Mouse (Mus musculus) limb, embryonic 12.5 days (tissue): Measurements from ENCODE around the gene Cpox. TPM values are rescaled to one million over a fixed set of nuclear protein-coding genes. Genes with fewer than 3 reads are reported as not detected.

Experiments
- ATAC-seq: fragments of 200-750 bp; cut with Nextera tagmentation; 2 replicates; pipeline ENCODE4 v1.8.0; 2017; ENCODE audit warnings: low read depth, moderate TSS enrichment; ENCODE audit not compliant: insufficient number of reproducible peaks, insufficient read depth, low FRiP score, low TSS enrichment
- H3K27ac ChIP-seq: fragments of 300-500 bp; sonication (generic); 2 replicates; pipeline ENCODE4 v1.5.1; 2016; ENCODE audit warnings: mild to moderate bottlenecking, moderate library complexity
- H3K27me3 ChIP-seq: fragments of 300-500 bp; sonication (generic); 2 replicates; pipeline ENCODE4 v1.6.1; 2016; ENCODE audit warnings: mild to moderate bottlenecking, moderate library complexity
- H3K36me3 ChIP-seq: fragments of 300-500 bp; sonication (generic); 2 replicates; pipeline ENCODE4 v1.6.1; 2016; ENCODE audit warnings: mild to moderate bottlenecking, moderate library complexity
- H3K4me1 ChIP-seq: fragments of 300-500 bp; sonication (generic); replicated peaks from 2 replicates; pipeline ENCODE4 v1.6.1; 2016
- H3K4me2 ChIP-seq: fragments of 300-500 bp; sonication (generic); 2 replicates; pipeline ENCODE4 v1.6.1; 2016; ENCODE audit warnings: mild to moderate bottlenecking, moderate library complexity
- H3K4me3 ChIP-seq: fragments of 300-500 bp; sonication (generic); replicated peaks from 2 replicates; pipeline ENCODE4 v1.5.1; 2016; ENCODE audit warnings: mild to moderate bottlenecking
- H3K9ac ChIP-seq: fragments of 300-500 bp; sonication (generic); replicated peaks from 2 replicates; pipeline ENCODE4 v1.6.1; 2016; ENCODE audit warnings: mild to moderate bottlenecking, moderate library complexity
- H3K9me3 ChIP-seq: fragments of 300-500 bp; sonication (generic); 2 replicates; pipeline ENCODE4 v1.6.1; 2016; ENCODE audit warnings: mild to moderate bottlenecking, moderate library complexity
- WGBS: fragments of 180-500 bp; shearing (Covaris S2); methylation state at CpG from one replicate; pipeline ENCODE4 v1.1.7; 2016; 5-methylcytosine and 5-hydroxymethylcytosine counted together
- polyA plus RNA-seq: library from polyadenylated mRNA; unstranded; fragments of >200 nt; fragmentation: Nextera tagmentation; extraction: Ambion mirVana; gene quantifications from 2 replicates; pipeline ENCODE4 v1.2.1, GENCODE M21; 2016

The Cpox gene
- polyA plus RNA-seq, 1 experiment from 2014 or later = 23.4 TPM

DNA sequence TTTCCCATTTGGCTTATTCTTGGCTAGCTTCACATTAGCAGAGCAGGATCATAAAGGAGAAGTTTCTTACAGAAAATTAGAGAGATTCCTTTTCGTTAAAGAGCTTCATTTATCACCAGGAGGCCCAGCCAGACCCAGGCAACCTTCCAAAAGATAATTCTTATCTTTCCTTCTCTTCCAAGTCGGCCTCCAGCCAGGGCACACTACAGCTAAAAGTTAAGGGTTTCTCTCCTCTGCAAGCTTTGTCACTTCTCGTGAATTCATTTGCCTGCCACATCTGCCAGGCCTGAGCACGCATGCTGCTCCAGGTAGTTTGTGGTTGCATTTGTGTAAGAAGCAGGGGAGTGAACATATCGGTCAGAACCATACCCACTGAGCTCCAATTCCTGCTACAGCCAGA is 828 bp upstream of the Cpox start:
- Histone ChIP-seq H3K4me3 (peak overlapping the region; percentile 97; the same call in 1 of the 2 replicates), H3K27ac (no peak overlapping the region), H3K4me2 (peak overlapping the region; percentile 71), H3K9me3 (no peaks in the 10 kb centered on the region), H3K4me1 (peaks cover 7% of the 10 kb centered on the region), H3K36me3 (peaks cover 13% of the 10 kb centered on the region), H3K27me3 (no peaks in the 10 kb centered on the region), H3K9ac (no peak overlapping the region)
- 68% methylated on average over 5 of the region's 5 CpGs for WGBS
- ATAC-seq = no peak

DNA sequence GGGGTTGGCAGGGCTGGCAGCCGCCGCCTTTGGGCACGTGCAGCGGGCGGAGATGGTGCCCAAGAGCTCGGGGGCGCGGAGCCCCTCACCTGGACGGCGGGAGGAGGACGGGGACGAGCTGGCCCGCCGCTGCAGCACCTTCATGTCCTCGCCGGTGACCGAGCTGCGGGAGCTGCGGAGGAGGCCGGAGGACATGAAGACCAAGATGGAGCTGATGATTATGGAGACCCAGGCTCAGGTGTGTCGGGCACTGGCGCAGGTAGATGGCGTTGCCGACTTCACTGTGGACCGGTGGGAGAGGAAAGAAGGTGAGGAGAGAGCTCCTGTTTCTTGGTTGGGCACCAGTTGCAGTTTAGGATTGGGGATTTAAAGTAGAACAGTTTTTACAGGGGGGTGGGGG is 551 bp downstream of the Cpox start:
- H3K4me2 ChIP-seq = peak overlapping the region; percentile 71
- no peaks in the 10 kb centered on the region for H3K9me3 ChIP-seq
- 0% methylated on average over 25 of the region's 25 CpGs for WGBS
- peak overlapping the region; percentile 97 for H3K4me3 ChIP-seq
- H3K9ac ChIP-seq = peak overlapping the region; percentile 84
- peaks cover 25% of the 10 kb centered on the region for H3K36me3 ChIP-seq
- ATAC-seq = peak; percentile 21; the same call in 1 of the 2 replicates
- H3K27ac ChIP-seq = peak overlapping the region; percentile 87
- H3K27me3 ChIP-seq = no peaks in the 10 kb centered on the region
- H3K4me1 ChIP-seq = peaks cover 7% of the 10 kb centered on the region

DNA sequence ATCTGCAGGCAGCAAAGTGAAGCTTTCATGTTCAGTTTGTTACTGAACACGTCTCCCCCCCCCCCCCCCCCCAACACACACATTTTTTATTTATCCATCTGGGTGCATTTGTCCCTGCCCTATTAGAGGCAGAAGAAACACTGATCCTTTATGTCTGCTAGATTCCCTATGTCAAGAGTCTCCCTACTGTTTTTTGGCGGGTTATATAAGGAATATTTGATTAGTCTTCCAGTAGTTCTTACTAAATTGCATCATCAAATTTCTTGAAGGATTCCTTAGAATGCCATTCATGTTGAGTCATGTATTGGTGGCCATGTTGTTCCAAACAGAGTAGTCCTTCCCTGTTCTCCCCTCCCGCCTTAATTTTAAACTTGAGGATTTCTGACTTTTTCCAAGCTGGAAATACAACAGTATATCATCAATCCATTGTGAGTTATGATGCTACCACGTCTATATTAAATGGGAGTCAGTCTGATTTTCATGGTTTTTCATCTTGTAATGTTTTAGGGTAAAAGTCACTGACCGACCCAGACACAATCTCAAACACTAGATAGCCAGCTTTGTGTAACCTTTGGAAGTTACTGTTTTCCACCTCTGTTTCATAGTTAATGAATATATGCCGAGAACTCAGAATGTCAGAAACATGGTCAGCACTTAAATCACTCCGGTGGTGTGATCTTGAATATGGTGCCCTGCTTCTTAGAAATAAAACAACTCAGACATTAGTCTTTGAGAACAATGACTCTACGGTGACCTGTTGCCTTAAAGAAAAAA is 1.3 kb downstream of the Cpox start:
- Histone ChIP-seq H3K4me1 (peaks cover 7% of the 10 kb centered on the region), H3K9ac (no peak overlapping the region), H3K4me2 (peak overlapping the region; percentile 71), H3K9me3 (no peaks in the 10 kb centered on the region), H3K36me3 (peaks cover 32% of the 10 kb centered on the region), H3K4me3 (peak overlapping the region; percentile 97), H3K27me3 (no peaks in the 10 kb centered on the region), H3K27ac (no peak overlapping the region)
- 72% methylated on average over 8 of the region's 8 CpGs for WGBS
- no peak for ATAC-seq

DNA sequence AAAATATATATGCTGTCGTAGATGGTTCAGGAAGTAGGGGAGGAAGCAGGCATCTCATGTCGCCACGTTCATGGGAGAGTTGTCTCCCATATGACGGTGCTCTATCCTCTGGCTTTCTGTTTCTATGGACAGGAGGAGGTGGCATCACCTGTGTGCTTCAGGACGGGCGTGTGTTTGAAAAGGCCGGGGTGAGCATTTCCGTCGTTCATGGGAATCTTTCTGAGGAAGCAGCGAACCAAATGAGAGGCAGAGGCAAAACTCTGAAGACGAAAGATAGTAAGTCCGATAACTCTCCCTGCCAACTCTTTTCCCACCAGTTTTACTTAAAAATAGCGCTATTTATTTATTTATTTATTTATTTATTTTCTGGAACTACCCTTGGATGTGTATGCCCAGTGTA is 2.3 kb downstream of the Cpox start:
- ATAC-seq = no peak
- H3K4me1 ChIP-seq = peaks cover 7% of the 10 kb centered on the region
- no peak overlapping the region for H3K4me2 ChIP-seq
- no peak overlapping the region for H3K4me3 ChIP-seq
- no peaks in the 10 kb centered on the region for H3K9me3 ChIP-seq
- no peak overlapping the region for H3K9ac ChIP-seq
- peaks cover 39% of the 10 kb centered on the region for H3K36me3 ChIP-seq
- WGBS = 93% methylated on average over 13 of the region's 13 CpGs
- H3K27me3 ChIP-seq = no peaks in the 10 kb centered on the region
- H3K27ac ChIP-seq = no peak overlapping the region

DNA sequence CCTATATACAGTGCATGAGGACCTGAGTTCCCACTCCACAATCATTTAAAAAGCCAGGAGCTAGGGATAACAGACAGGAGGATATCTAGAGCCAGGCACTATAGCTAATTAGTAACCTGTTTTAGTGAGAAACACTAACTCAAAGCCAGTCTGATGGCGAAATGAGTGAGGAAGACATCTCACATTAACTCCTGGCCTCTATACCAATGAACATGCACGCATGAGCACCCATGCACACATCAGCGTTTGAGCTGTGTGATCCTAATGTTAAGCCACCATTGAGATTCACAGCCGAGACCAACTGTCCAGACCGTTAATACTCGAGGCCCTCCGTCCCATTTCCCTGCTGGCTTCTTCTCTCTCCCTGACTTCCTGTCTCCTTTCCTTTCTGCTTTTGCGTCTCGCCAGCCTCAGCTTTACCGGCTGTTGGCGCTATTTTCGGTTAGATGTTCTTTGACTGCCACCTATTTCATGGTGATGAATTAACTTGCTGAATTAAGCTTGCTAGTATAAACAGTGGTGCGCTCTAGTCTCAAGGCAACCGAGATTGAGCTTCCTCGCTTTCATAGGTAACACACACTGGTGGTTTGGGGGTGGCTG is 3.8 kb downstream of the Cpox start:
- WGBS = 93% methylated on average over 15 of the region's 15 CpGs
- no peak for ATAC-seq
- no peak overlapping the region for H3K4me2 ChIP-seq

DNA sequence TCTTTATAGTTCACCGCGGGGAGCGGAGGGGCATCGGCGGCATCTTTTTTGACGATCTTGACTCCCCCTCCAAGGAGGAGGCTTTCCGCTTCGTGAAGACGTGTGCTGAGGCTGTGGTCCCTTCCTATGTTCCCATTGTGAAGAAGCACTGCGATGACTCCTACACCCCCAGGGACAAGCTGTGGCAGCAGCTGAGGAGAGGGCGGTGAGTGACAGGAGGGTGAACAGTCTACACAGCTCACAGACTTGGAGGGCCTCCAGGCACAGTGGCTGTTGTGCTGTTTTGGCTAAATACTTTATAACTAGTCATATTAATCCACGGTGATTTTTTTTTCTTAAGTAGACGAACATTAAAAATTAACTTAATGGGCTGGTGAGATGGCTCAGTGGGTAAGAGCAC is 5.2 kb downstream of the Cpox start:
- peaks cover 7% of the 10 kb centered on the region for H3K4me1 ChIP-seq
- no peak for ATAC-seq
- no peak overlapping the region for H3K27ac ChIP-seq
- peaks cover 51% of the 10 kb centered on the region for H3K36me3 ChIP-seq
- 95% methylated on average over 13 of the region's 13 CpGs for WGBS
- no peak overlapping the region for H3K9ac ChIP-seq
- no peak overlapping the region for H3K4me3 ChIP-seq
- no peaks in the 10 kb centered on the region for H3K27me3 ChIP-seq
- H3K9me3 ChIP-seq = no peaks in the 10 kb centered on the region
- H3K4me2 ChIP-seq = no peak overlapping the region

More for the DNA sequence above, 3.8 kb downstream of the Cpox start:
- no peak overlapping the region for H3K4me3 ChIP-seq
- peaks cover 51% of the 10 kb centered on the region for H3K36me3 ChIP-seq
- no peak overlapping the region for H3K9ac ChIP-seq
- no peaks in the 10 kb centered on the region for H3K27me3 ChIP-seq
- H3K27ac ChIP-seq = no peak overlapping the region
- no peaks in the 10 kb centered on the region for H3K9me3 ChIP-seq
- peaks cover 7% of the 10 kb centered on the region for H3K4me1 ChIP-seq

DNA sequence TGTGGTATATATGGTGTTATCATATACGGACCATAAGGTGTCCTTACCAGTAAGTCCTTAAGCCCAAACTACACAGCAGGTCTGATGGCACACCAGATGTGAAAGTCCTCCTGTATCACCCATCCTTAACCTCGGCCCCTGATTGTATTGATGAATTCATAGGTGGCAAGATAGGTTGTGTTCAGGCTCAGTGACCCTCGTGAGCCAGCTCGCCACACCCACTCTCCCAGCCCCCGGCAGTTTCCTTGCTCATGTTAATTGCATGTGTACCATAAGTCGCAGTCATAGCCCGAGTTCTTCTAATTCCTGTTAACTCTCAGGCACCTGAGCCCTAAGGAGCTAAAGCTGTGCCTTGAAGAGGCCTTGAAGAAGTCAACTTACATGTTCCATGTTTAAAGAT is 6.1 kb downstream of the Cpox start:
- ATAC-seq = no peak
- Histone ChIP-seq H3K9me3 (no peaks in the 10 kb centered on the region), H3K9ac (no peak overlapping the region), H3K4me2 (no peak overlapping the region), H3K27ac (no peak overlapping the region), H3K27me3 (no peaks in the 10 kb centered on the region), H3K36me3 (peaks cover 57% of the 10 kb centered on the region), H3K4me1 (peaks cover 4% of the 10 kb centered on the region), H3K4me3 (no peak overlapping the region)
- 88% methylated on average over 7 of the region's 7 CpGs for WGBS

DNA sequence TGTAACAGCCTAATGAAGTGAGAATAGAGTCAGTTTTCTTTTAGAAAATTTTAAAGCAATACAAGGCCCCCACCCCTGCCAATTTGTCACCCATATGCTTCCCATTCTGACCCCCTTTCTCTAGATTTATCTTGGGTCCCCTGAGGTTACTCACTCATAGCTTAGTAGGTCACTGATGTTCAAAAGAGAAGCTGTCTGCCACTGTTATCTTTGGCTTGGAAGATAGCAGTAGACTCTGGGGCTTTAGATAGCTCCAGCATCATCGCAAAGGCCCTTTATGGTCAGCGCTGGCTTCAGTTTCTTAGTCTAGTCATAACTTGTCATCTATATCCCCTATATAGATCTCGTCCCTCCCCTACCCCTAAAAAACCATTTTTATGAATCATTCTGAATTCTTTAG is 6.5 kb downstream of the Cpox start:
- Histone ChIP-seq H3K9me3 (no peaks in the 10 kb centered on the region), H3K4me1 (no peaks in the 10 kb centered on the region), H3K27me3 (no peaks in the 10 kb centered on the region), H3K9ac (no peak overlapping the region), H3K36me3 (peaks cover 57% of the 10 kb centered on the region), H3K4me3 (no peak overlapping the region), H3K27ac (no peak overlapping the region), H3K4me2 (no peak overlapping the region)
- ATAC-seq = no peak
- 90% methylated on average over 3 of the region's 3 CpGs for WGBS

DNA sequence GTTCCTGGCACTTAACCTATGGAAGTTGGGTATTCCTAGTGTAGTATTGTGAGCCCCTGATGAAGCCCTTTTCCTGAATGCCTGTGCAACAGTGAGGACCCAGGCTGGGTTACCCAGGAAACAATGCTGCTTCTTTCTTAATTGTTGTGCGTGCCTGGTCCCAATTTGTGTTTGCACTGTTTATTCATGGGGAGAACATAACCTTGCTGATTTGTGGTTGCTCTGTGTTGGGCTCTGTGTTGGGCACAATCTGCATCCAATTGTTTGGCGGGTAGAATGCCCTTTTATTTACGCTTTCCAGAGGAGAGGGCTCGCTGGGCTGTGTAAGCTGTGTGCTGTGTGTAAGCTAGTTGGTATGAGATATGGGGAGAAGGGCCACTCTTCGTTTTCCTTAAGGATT is 7.4 kb downstream of the Cpox start:
- Histone ChIP-seq H3K27ac (no peak overlapping the region), H3K4me3 (no peak overlapping the region), H3K9ac (no peak overlapping the region), H3K4me2 (no peak overlapping the region), H3K36me3 (peaks cover 57% of the 10 kb centered on the region), H3K27me3 (no peaks in the 10 kb centered on the region), H3K4me1 (no peaks in the 10 kb centered on the region), H3K9me3 (no peaks in the 10 kb centered on the region)
- no peak for ATAC-seq
- 84% methylated on average over 5 of the region's 5 CpGs for WGBS

DNA sequence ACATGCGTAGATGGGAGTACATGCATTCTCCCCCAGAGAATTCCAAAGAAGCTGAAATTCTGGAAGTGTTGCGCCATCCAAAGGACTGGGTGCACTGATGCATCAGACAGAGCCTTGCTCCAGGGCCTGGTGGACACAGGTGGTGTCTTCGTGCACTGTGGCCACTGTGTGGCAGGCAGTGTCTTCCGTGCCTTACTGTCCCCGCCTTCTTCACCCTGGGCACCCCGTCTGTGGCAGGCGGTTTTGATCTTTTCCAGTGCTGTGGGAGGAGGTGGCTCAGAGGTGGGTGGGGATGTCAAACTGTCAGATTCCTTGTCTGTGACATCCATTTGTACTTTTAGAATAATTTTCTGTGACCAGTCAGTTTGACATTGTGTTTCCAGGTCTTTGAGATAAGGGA is 8.6 kb downstream of the Cpox start:
- no peaks in the 10 kb centered on the region for H3K4me1 ChIP-seq
- H3K27ac ChIP-seq = no peak overlapping the region
- no peak overlapping the region for H3K4me3 ChIP-seq
- no peaks in the 10 kb centered on the region for H3K27me3 ChIP-seq
- H3K9me3 ChIP-seq = no peaks in the 10 kb centered on the region
- no peak overlapping the region for H3K4me2 ChIP-seq
- no peak overlapping the region for H3K9ac ChIP-seq
- WGBS = 83% methylated on average over 7 of the region's 7 CpGs
- peaks cover 49% of the 10 kb centered on the region for H3K36me3 ChIP-seq
- ATAC-seq = no peak

DNA sequence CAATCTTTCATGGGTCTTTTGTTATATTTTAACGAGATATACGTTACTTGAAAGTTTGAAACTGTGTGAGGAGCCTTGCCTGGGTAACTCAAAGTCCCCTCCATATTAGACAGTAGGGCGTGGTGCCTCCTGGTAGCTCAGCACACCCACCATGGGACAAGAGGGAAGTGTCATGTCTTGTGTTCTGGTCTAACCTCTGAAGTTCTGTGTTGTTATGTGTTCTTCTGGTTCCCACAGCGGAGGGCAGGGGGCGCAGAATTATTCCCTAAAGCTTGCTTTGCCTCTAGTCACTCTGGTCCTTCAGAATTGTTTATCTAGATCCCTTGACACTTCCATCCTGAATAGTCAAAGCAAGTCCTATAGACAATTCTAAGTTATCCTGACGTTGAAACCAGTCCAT is 12.0 kb downstream of the Cpox start:
- no peak for ATAC-seq
- Histone ChIP-seq H3K4me1 (no peaks in the 10 kb centered on the region), H3K4me3 (no peak overlapping the region), H3K27me3 (no peaks in the 10 kb centered on the region), H3K9me3 (no peaks in the 10 kb centered on the region), H3K4me2 (no peak overlapping the region), H3K27ac (no peak overlapping the region), H3K36me3 (peaks cover 21% of the 10 kb centered on the region), H3K9ac (no peak overlapping the region)
- WGBS = 94% methylated on average over 6 of the region's 6 CpGs

DNA sequence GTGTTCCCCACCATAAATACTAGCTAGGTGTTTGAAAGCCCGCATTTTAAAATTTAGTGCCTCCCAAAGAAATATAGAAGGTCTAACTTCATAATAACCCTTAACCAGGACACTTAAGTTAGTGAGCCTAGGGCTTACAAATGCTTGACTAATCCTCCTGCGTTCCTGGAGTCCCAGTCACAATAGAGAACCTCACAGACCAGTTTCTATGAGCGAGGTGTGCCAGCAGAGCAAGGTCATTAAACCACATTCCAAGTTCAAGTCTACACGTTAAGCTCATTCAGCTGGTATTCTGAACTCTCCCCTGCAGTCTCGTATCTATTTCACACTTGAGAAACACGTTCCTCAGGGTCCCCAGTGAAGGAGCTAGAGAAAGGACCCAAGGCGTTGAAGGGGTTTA is 12.8 kb downstream of the Cpox start:
- H3K4me2 ChIP-seq = no peak overlapping the region
- H3K36me3 ChIP-seq = peaks cover 13% of the 10 kb centered on the region
- H3K27me3 ChIP-seq = no peaks in the 10 kb centered on the region
- H3K4me3 ChIP-seq = no peak overlapping the region
- no peaks in the 10 kb centered on the region for H3K4me1 ChIP-seq
- no peak overlapping the region for H3K27ac ChIP-seq
- no peak overlapping the region for H3K9ac ChIP-seq
- WGBS = 78% methylated on average over 7 of the region's 7 CpGs
- no peaks in the 10 kb centered on the region for H3K9me3 ChIP-seq
- no peak for ATAC-seq
